Mouse (Mus musculus) adrenal gland, adult (tissue): ENCODE results near the gene AU021092.
A peak's percentile ranks its signal among the peaks of the same experiment; 100 is the strongest.

Experiments used
- DNase-seq, 2 experiments: peaks; one replicate each; pipeline ENCODE4 v3.0.0; 2022 to 2023; ENCODE audit warnings: low spot score in 1 of 2; ENCODE audit not compliant: inconsistent age in 2 of 2

Gene AU021092

DNA sequence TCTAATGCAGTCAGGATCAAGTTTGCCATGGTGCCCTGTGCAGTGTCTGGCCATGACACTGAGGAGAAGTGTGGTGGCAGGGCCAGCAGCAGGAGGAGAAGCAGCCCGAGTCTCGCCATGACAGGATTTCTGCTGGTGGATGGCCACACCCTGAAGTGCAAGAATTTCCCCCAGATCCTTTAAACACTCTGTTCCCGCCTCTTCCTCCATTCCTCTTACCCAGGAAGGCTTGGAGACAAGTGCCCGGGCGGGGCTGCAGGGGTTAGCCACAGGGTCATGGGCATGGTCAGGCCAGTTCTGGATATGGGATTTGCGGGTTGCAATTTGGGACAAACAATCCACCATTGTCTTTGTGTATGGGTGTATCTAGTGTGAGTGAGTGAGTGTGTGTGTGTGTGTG, at the start of gene AU021092:
Gene AU021092 (minus strand): TSS at position 160 of the 400 bp plus-strand sequence.
- DNase-seq = peak; percentile 43 to 65

DNA sequence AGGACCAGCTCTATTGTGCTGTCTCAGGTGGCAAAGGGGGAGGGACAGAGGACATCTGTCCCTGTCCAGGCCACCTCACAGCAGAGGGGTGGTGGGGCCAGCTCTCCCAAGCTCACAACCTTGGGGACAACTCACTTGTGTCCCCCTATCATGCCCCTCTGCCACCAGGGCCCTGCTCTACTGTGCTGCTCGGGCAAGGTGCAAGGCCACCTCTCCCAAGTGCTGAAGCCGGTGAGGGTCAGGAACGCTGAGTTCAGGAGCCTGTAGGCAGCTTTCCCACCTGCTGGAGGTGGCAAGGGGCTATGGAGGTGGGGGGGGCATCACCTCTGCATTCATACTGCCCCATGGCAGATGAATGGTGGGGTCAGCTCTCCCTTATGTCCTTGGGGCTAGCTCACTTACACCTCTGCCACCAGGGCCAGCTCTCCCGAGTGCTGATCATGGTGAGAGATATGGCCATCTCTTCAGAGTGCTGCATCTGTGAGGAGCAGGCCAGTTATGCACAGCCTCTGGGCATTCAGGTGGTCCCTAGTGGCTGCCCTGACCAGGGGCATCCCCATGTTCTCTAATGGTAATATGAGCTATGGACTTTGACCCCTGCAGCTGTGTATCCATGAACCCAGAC, 49.4 kb upstream of the AU021092 start:
- no peak for DNase-seq

DNA sequence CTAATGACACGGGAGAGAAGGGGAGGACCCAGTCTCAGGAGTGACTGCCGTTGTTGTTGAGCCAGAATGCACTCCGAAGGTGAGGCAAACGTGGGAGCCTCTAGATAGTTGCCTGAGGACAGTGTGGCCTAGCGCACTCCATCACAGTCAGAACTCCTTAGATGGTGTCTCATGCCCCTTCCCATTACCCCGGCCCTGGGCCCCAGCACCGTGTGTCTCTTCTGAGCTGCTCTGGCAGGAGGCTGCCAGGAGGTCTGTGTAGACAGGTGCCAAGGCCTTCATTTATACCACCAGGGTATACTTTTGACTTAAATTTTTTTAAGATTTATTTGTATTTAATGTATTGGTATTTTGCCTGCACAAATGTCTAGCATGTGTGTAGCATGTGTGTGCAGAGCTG, 41.8 kb upstream of the AU021092 start:
- no peak for DNase-seq

DNA sequence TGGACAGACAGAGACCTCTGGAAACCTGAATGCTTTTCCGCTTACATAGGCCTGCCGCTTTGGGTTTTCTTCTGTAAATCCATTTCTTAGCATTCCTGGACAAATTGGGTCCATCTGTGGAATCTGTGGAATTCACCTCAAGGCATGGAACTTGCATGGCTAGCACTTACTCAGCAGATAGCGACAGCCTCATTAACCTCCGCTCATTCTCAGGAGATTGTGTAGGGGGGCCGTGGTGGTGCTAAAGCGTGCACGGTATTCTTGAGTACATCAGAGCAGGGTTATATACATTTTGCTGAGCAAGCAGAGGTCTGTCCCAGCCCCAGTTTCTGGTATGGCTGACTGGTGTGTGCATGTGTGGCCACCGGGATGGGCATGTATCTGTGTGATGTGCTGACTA, 41.1 kb upstream of the AU021092 start:
- no peak for DNase-seq

DNA sequence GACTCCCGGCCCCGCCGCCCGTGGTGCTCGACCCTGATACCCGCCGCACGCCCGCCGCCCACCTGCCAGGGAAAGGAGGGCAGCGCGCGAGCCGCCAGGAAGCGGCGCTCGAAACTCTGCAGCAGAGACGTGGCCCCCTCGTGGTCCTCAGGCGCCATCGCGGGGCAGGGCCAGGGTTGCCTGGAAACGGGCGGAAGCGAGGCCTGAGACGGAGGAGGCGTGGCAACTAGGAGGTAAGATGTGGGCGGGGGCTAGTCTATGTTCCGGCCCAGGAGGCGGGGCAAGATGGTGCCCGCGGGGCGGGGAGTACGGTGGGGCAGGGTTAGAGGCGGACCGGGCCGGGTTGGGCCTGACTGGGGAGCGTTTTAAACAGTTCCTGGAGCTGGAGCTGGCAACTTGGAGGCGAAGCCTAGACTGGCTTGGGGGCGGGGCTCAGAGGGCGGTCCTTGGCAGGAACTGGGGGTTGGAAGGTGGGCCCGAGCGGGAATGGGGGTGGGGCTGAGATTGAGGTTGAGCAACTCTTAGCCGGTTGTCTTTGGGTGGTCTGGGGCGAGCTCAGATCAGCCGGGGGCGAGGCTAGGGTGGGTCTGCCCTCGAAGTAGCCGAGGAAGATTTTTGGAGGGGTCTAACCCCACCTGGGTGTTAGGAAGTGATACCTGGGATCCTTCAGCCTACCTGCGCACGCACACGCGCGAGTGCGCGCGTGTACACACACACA, 33.8 kb upstream of the AU021092 start, which contains the start of gene Eef2kmt:
Gene Eef2kmt (minus strand): TSS at position 205 of the 718 bp plus-strand sequence.
- peak; percentile 99 to 100 for DNase-seq

DNA sequence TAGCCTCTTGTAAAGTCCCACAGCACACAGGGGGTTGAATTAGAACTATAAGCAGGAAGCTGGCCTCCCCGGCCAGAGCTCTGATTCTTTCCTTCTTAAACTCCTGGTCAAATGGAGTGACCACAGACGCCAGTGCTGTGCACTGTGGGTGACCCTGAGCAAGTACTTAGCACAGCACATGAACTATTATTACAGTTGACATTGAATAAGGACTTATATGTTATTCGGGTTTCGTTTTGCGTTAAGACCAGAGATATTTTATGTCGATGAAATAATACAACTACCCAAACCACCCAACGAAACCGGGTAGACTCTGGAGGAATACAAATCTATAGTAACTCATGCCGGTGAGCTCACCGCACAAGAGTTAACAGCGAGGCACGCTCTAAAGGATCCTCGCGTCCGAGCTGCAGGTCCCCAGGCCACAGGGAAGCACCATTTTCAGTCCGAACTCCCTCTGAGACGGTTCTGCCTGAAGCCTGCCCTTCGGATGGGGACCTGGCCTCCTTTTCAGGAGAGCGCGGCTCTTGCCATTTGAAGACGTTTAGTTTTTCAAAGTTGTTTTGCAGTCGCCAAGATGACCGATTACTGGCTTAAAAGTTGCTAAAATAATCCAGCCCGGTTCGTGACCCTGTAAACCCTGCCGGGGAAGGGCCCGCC, 33.1 kb upstream of the AU021092 start:
- peak; percentile 23 to 68 for DNase-seq

DNA sequence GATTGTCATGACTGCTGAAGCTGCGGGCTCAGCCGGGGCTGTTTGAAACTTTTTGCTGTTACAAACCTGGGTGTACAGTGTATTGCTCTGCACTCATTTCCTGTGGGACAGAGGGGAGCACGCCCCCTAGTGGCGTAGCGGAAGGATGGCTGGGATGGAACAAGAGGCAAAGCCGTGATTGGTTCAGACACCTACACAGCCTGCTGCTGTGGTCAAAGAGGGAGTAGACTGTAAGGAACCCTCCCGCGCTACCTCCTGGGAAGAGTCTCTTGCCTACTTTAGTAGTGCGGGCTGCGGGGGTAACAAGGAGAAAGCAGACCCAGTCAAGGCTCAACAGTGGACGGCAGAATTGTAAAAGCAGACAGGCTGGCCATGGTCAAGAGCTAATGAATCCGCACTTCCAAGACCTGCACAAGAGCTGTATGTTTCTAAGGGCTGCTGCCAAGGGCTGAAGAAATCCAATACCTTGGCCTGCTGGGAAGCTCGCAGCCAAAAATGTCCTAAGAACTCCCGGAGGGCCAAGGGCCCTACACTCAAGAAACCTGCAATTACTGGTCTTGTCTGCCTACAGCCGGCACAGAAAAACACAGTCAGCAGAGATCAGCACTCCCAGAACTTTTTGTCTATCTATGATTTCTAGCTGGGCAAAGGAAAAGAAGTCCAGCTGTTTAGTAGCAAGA, 32.4 kb upstream of the AU021092 start:
- DNase-seq = peak; percentile 86 to 94

DNA sequence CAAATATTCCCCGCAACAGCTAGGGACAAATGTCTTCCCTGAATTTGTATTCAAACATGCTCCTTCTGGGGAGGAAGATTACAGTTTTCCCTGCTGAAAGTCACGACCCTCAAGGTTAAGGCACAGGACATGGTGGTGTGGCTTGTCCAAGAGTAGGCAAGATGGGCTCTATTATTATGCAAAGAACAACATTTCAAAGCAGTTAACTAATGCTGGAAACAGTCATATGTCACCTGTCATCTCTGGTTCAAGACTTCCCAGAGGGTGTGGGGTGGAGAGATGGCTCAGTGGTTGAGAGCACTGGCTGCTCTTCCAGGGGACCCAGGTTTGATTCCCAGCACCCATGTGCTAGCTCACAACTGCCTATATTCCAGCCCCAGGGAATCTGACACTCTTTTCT, 30.2 kb upstream of the AU021092 start:
- DNase-seq = no peak

DNA sequence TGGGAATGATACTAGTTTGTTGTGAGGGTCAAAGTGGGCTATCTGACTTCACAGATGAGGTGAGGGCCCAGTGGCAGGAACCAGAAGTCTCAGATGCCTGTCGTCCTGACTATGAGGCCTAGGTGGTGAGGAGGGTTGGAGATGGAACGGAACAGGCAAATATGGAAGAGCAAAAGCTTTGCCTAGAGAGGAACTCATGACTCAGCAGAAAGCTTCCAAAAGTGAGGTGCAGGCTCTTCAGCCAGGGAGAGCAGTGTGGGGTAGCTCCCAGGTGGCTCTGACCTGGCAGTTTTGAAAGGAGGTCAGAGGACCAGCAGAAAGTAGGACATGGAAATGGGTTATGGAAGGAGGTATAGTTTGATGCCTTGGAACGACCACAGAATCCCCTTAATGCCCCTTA, 28.8 kb upstream of the AU021092 start:
- no peak for DNase-seq

DNA sequence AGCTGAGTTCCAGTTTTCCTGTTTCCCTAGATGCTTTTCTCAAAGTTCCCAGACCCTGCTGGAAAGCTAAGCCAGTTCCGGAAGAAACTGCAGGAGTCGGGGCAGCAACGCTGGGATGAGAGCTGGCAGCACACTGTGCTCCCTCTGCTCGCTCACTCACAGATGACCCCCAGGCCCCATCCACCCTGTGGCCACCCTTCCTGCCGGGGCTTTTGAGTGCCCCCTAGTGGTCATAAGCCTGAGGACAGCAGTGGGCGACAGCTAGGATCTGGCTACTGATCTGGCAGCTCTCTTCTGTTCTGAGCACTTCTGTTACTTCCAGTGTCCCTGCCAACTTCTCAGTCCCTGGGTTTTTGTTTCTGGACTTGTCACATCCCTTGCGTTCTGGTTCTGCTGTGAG, 22.3 kb upstream of the AU021092 start:
- peak; percentile 78 to 89 for DNase-seq

DNA sequence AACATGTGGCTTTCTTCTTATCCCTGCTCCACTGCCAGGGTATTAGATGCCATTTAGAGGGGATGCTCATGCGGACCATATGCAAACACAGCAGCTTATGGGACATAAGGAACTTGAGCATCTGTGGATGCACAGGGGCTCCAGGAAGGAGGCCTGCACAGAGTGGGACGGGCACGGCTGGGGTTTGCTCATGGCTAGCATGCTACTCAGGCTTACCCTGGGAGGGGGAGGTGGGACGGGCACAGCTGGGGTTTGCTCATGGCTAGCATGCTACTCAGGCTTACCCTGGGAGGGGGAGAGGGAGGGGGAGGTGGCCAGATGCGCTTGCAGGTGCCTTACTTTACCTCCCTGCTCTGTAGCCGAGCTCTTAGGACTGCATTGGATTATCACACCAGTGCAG, 20.8 kb upstream of the AU021092 start:
- no peak for DNase-seq

DNA sequence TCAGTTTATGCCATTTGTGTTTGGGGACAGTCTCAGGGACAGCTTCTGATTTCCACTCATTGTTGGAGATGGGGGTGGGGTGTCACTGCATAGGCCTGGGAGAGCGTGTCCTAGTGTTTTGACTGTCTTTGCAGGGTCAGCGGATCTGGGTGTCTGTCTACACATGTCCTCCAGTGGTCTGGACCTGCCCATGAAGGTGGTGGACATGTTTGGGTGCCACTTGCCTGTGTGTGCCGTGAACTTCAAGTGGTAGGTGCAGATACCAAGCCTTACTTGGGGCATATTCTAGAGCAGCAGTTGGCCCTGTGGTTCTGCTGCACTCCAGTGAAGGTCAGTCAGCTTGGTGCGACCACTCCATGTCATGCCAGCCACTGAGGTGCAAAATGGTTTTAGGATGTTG, 20.3 kb upstream of the AU021092 start:
- DNase-seq = no peak

DNA sequence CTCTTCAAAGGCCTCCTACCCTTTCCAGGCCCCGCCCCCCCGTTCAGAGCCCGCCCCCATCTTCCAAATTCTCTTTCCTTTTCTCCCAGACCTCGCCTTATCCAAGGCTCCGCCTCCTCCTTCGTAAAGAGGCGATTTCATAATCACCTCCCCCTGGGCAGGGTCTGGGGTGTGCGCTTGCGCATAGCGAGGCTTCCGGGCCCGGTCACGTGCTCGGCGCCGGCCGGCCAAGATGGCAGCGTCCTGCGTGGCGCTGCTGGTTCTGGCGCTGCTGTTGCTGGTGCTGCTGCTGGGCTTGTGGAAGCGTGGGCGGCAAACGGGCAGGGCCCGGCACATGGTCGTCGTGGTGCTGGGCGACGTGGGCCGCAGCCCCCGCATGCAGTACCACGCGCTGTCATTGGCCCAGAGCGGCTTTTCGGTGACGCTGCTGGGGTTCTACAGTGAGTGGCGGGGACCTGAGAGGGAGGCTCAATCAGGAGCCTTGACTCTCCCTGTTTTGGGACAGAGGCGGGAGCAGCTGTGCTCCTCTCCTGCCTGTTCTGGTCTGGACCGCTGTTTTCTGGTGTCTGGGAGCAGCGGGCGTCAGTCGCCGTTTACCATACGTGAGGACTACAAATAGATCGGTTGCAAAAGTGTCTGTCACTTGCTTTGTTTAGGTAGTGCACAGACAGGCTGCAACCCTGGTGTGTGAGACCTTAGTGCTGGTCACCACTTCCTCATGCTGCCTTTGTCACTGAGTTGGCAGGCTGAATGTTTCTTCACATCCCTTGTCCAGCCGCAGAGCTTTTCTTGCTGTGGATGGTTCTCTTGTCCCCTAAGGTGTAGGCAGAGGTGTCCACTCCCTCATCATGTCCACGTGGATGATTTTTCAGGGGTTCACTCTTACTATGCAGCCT, 11.6 kb upstream of the AU021092 start, which contains the start of gene Alg1:
Gene Alg1 (plus strand): TSS at position 204 of the 896 bp plus-strand sequence.
- peak; percentile 96 to 97 for DNase-seq

DNA sequence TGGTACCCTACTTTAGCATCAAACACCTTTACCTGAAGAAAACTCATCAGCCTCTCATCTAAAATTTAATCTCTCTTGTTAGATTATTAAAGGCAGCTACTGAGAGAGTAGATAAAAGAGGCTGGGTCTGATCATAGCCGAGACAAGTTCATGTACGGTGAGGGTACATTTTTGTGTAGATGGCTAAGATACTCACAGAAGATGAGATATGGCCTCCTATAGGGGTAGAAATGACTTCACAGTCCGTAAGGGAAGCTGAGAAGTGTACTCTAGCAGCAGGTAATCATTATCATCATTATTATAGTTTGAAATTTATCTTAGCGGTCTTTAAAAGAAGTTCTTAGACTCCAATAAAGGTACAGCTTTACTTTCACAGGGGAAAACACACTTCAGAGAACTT, 10.9 kb upstream of the AU021092 start:
- DNase-seq = no peak

DNA sequence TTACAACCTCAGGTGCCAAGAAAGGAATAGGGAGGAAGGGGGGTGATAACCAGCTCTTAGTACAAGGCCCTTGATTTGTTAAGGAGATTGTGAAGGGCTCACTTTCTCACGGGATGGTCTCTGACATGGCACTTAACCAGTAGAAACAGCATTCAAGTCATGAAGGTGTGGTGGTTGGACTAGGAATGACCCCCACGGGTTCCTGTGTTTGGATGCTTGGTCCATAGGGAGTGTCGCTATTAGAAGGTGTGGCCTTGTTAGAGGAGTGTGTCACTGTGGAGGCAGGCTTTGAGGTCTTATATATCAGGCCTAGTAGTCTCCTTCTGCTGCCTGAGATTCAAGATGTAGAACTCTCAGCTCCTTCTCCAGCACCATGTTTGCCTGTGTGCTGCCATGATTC, 6.0 kb upstream of the AU021092 start:
- DNase-seq = peak in 1 of 2 experiments; percentile 72

DNA sequence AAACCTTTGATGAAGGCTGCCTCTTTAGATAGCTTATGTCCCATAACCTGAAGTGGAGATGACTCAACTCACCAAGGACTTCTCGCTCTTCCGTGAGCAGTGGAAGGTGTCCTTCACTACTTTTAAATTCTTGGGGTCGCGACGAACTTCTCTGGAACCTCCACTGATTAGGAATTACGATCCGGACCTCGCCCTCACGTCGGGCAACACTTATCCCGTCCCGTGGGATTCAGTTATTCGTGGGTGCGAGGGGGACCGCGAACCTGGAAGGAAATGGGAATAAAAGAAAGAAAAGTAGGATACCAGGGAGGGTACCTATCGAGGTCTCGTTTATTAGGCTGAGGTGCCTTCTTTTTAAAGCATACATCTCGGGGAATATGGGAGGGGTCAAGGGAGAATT, 5.4 kb upstream of the AU021092 start:
- peak; percentile 33 to 76 for DNase-seq

DNA sequence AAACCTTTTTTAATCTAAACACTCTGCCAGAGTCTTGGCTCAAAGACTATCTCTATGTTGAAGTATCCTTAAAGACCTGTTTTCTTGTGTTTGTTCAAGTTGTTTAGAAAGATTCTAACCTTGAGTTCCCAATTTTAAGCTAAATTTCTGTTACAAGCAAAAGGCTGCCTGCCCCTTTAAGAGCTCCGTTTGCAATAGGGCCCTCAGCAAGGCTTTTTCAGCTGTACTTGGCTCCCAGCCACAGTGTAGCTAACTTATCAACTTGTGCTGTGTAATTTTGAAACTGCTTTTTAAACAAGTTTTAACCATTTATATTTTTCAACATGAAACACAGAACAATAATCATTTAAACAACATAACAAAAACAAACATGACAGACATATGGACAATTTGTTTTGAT, 4.4 kb upstream of the AU021092 start:
- peak in 1 of 2 experiments; percentile 65 for DNase-seq

DNA sequence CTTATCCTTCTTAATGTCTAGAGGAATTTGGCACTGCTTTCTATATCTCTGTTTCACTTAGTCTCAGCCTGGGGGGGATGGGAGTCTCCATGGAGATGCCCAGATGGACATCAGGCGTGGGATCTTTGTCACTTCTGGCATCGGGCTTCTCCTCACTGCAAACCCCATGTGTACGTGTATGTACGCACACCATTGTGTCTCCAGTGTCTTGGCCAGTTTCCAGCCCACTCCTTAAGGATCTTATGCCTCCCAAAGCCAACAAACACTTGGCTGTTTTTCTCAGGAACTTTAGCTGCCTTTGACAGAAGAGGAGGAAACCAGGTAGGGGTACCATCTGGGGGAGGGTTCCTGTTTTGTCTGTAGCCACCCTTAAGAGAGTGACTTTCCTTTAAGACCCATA, 696 bp downstream of the AU021092 start:
- DNase-seq = no peak

DNA sequence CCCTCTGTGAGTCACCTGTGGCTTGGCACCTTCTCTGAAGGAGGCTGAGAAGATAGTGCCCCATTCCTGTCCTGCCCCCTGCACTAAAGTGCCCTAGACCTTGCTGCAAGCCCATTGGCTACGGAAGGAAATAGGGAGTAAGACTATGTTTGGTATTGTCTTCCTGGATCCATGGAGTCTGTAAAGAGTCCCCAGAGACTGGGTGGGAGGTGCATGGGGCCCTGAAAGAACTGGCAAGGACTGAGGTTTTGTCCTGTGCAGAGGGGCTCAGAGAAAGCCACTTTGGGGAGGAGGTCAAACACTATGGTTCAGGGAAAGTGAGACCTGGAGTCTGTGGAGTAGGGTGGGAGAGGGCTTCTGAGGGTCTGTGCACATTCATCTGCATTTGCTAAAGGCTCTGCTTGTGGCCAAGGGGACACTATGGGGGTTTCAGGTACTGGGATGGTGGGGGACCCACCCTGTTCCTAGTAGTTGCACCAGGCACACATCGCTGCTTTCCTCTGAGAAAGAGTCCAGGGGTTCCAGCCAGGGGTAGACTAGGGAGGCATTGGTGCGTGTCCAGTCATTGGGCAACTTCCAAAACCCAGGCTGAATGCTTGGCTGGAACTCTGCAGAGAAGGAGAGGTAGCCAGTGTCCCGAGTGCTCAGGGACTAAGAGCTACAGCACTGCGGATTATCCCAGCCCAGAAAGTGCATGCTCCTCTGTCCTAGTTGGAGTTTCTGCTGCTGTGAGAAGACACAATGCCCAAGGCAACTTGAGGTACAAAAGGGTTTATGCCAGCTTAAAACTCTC, 4.6 kb downstream of the AU021092 start:
- DNase-seq = no peak

DNA sequence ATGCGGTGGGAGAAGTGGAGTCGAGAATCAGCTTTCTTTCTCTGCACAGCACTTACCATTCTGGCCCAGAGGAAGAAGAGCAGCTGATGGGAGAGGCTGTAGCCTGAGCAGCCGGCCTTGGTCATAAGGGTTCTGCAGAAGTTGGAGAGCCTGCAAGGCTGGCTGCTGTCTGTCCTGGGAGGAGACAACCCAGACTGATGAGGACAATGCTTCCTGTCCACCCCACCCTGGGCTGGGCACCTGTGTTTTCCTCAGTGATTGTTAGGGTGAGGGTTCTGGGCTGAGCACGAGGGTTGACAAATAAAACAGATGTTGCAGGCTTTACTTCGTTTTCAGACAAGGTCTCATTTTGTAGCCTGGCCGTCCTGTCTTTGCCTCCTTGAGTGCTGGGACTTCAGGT, 5.4 kb downstream of the AU021092 start:
- no peak for DNase-seq
